Mouse (Mus musculus) lung, adult 18-20 months (tissue): ENCODE results near the gene Spata45.

Experiments
- DNase-seq, 2 experiments: peaks; one replicate each; pipeline ENCODE4 v3.0.0; 2022; ENCODE audit warnings: mixed read lengths in 2 of 2

The Spata45 gene

DNA sequence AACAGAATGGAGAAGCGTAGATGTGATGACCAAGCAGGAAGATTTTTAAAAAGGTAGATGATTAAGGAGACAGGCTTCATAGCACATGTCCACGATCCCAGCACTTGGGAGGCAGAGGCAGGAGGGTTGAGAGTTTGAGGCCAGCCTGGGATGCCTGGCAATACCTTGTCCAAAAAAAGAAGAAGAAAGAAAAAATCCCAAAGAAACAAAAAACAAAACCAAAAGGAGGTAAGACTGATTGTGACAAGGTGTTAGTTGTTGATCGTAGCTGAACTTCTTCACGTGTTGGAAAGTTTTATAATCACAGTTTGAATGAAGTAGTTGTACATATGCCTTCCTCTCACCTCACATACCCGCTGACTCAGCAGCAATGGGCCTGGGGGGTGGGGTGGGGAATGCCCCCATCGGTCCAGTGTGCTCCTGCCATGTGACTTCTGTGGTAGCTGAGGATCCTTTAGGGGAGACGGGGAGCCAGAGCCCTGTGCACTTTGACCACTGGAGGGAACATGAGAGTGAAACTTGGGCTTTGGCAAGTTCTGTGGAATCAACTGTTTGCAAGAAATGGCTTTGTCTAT, 50.0 kb downstream of the Spata45 start:
- DNase-seq: no peak

DNA sequence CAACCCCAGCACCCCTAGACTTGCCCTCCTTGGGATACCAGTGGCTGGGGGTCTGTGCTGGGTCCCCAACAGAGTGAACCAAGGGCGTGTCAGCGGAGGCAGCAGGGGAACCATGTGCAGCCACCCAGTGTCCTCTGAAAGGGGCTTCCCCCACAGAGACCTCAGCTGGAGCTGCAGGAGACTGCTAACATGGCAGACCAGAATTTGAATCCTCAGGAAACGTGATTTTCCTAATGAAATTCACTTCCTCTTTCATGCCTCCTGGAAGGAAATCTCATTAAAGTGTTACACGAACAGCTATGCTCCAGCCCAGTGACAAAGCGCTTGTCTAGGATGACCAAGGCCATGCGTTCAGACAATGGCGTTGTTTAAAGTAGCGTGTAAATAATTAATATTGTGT, 50.5 kb downstream of the Spata45 start:
- no peak for DNase-seq

DNA sequence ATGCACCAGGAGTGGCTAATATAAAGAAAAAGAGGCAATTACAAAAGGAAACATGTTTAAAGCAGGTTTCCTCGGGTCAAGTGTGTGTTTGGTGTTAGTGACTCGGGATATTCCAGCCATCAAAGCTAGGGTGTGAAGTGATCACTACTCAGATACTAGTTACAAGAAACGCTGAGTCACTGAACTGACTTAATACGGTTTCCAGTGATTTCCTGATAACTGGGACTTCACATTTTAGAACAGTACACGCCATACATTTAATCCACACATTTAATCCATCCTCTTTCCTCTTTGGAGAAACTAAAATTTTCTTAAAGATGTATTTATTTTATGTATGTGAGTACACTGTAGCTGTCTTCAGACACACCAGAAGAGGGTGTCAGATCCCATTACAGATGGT, 51.5 kb downstream of the Spata45 start:
- no peak for DNase-seq

DNA sequence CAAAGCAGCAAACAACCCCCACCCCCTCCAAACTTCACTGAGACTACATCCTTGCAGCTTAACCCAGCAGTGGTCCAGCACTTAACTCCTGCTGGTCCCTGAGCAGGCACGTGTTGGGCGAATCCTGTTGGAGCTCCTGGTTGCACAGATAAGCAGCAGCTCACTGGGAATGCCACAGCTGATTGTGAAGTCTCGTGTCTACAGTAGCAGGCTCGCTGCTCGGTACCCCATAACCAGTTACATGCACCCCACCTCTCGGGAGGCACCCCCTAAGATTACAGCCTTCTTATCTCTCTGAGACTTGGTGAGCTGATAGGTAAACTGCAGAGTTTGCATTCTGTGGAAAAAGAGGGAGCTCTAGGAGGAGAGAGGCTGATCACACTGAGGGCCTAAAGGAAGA, 52.9 kb downstream of the Spata45 start:
- no peak for DNase-seq

- no peak for DNase-seq
Measured at GRCm38 (mm10) chr1:191092050-191092449, 55.6 kb downstream of the Spata45 start.
